Mouse (Mus musculus): ENCODE measurements at regions not wholly inside any gene's neighbourhood (a gene's known extent, or its start where the extent isn't known, plus 50 kb on each side); places are given as distances from the start of the nearest gene placed in this dataset.
A peak's percentile ranks its signal among the peaks of the same experiment; 100 is the strongest.

- WGBS: 44% methylated on average over 6 of the region's 6 CpGs
- peak; percentile 85 for ATAC-seq (ENCODE audit: low FRiP score, low read depth)
These were observed 535.6 kb downstream of the Basp1 start for GRCm38 (mm10) chr15:24877711-24878598.

GRCm38 (mm10) chr15:24876157-24876731 lies 537.3 kb downstream of the Basp1 start:
- Histone ChIP-seq H3K27ac (replicated peaks) (peak overlapping the region; percentile 30; the same call in 1 of the 2 replicates), H3K4me1 (peaks cover 4% of the 10 kb centered on the region; the same call in 1 of the 2 replicates), H3K4me2 (replicated peaks) (no peak overlapping the region), H3K36me3 (no peaks in the 10 kb centered on the region), H3K9me3 (no peaks in the 10 kb centered on the region), H3K4me3 (no peak overlapping the region), H3K9ac (replicated peaks) (no peak overlapping the region), H3K27me3 (no peaks in the 10 kb centered on the region)
- WGBS: 78% methylated on average over 5 of the region's 5 CpGs
- ATAC-seq (ENCODE audit: low FRiP score, low read depth): no peak

More at GRCm38 (mm10) chr15:24877711-24878598, 535.6 kb downstream of the Basp1 start:
- peak overlapping the region; percentile 81 for H3K27ac ChIP-seq (replicated peaks)
- H3K9ac ChIP-seq (replicated peaks): no peak overlapping the region
- no peak overlapping the region for H3K4me2 ChIP-seq (replicated peaks)
- H3K9me3 ChIP-seq: no peaks in the 10 kb centered on the region
- H3K4me1 ChIP-seq: peaks cover 4% of the 10 kb centered on the region; the same call in 1 of the 2 replicates
- H3K27me3 ChIP-seq: no peaks in the 10 kb centered on the region
- no peaks in the 10 kb centered on the region for H3K36me3 ChIP-seq
- H3K4me3 ChIP-seq: no peak overlapping the region

- H3K4me3 ChIP-seq: no peak overlapping the region
- 87% methylated on average over 2 of the region's 2 CpGs for WGBS
- no peaks in the 10 kb centered on the region for H3K9me3 ChIP-seq
- ATAC-seq (ENCODE audit: low FRiP score, low read depth): no peak
- H3K27me3 ChIP-seq: no peaks in the 10 kb centered on the region
- H3K27ac ChIP-seq (replicated peaks): no peak overlapping the region
- no peak overlapping the region for H3K9ac ChIP-seq (replicated peaks)
- no peaks in the 10 kb centered on the region for H3K4me1 ChIP-seq
- no peak overlapping the region for H3K4me2 ChIP-seq (replicated peaks)
- H3K36me3 ChIP-seq: no peaks in the 10 kb centered on the region
These were observed 573.3 kb downstream of the Basp1 start for GRCm38 (mm10) chr15:24840271-24840670.

GRCm38 (mm10) chr15:24838390-24838789 lies 575.2 kb downstream of the Basp1 start:
- Histone ChIP-seq H3K27ac (replicated peaks) (no peak overlapping the region), H3K9me3 (no peaks in the 10 kb centered on the region), H3K4me1 (no peaks in the 10 kb centered on the region), H3K4me3 (no peak overlapping the region), H3K9ac (replicated peaks) (no peak overlapping the region), H3K27me3 (no peaks in the 10 kb centered on the region), H3K4me2 (replicated peaks) (no peak overlapping the region), H3K36me3 (no peaks in the 10 kb centered on the region)
- WGBS: 88% methylated on average over 7 of the region's 7 CpGs
- ATAC-seq (ENCODE audit: low FRiP score, low read depth): no peak

GRCm38 (mm10) chr15:24827881-24828280 lies 585.7 kb downstream of the Basp1 start:
- H3K36me3 ChIP-seq: no peaks in the 10 kb centered on the region
- H3K9me3 ChIP-seq: no peaks in the 10 kb centered on the region
- H3K4me2 ChIP-seq (replicated peaks): no peak overlapping the region
- no peak overlapping the region for H3K27ac ChIP-seq (replicated peaks)
- no peak overlapping the region for H3K9ac ChIP-seq (replicated peaks)
- no peak for ATAC-seq (ENCODE audit: low FRiP score, low read depth)
- H3K4me3 ChIP-seq: no peak overlapping the region
- 89% methylated on average over 1 of the region's 1 CpGs for WGBS
- H3K4me1 ChIP-seq: no peaks in the 10 kb centered on the region
- H3K27me3 ChIP-seq: no peaks in the 10 kb centered on the region

- Histone ChIP-seq H3K9me3 (no peaks in the 10 kb centered on the region), H3K4me3 (no peak overlapping the region), H3K36me3 (no peaks in the 10 kb centered on the region), H3K4me1 (no peaks in the 10 kb centered on the region), H3K27me3 (no peaks in the 10 kb centered on the region), H3K4me2 (replicated peaks) (no peak overlapping the region), H3K27ac (replicated peaks) (no peak overlapping the region), H3K9ac (replicated peaks) (no peak overlapping the region)
- ATAC-seq (ENCODE audit: low FRiP score, low read depth): no peak
These were observed 586.3 kb downstream of the Basp1 start for GRCm38 (mm10) chr15:24827259-24827658.

- Histone ChIP-seq H3K4me3 (no peak overlapping the region), H3K9ac (replicated peaks) (no peak overlapping the region), H3K27me3 (no peaks in the 10 kb centered on the region), H3K4me1 (no peaks in the 10 kb centered on the region), H3K9me3 (no peaks in the 10 kb centered on the region), H3K27ac (replicated peaks) (no peak overlapping the region), H3K4me2 (replicated peaks) (no peak overlapping the region), H3K36me3 (no peaks in the 10 kb centered on the region)
- 64% methylated on average over 1 of the region's 1 CpGs for WGBS
- no peak for ATAC-seq (ENCODE audit: low FRiP score, low read depth)
These were observed 616.7 kb downstream of the Basp1 start for GRCm38 (mm10) chr15:24796836-24797235.

- ATAC-seq (ENCODE audit: low FRiP score, low read depth): no peak
- H3K9me3 ChIP-seq: no peaks in the 10 kb centered on the region
- H3K27me3 ChIP-seq: no peaks in the 10 kb centered on the region
- H3K27ac ChIP-seq (replicated peaks): no peak overlapping the region
- H3K4me1 ChIP-seq: no peaks in the 10 kb centered on the region
- no peak overlapping the region for H3K4me2 ChIP-seq (replicated peaks)
- H3K4me3 ChIP-seq: no peak overlapping the region
- H3K36me3 ChIP-seq: no peaks in the 10 kb centered on the region
- 85% methylated on average over 4 of the region's 4 CpGs for WGBS
- no peak overlapping the region for H3K9ac ChIP-seq (replicated peaks)
These were observed 620.2 kb downstream of the Basp1 start for GRCm38 (mm10) chr15:24793381-24793780.

- ATAC-seq (ENCODE audit: low FRiP score, low read depth): no peak
- Histone ChIP-seq H3K27me3 (no peaks in the 10 kb centered on the region), H3K9ac (replicated peaks) (no peak overlapping the region), H3K27ac (replicated peaks) (no peak overlapping the region), H3K4me2 (replicated peaks) (no peak overlapping the region), H3K4me3 (no peak overlapping the region), H3K36me3 (no peaks in the 10 kb centered on the region), H3K9me3 (no peaks in the 10 kb centered on the region), H3K4me1 (no peaks in the 10 kb centered on the region)
- WGBS: 72% methylated on average over 3 of the region's 3 CpGs
These were observed 627.2 kb downstream of the Basp1 start for GRCm38 (mm10) chr15:24786336-24786735.

- Histone ChIP-seq H3K36me3 (no peaks in the 10 kb centered on the region), H3K27me3 (no peaks in the 10 kb centered on the region), H3K27ac (replicated peaks) (no peak overlapping the region), H3K9ac (replicated peaks) (no peak overlapping the region), H3K9me3 (no peaks in the 10 kb centered on the region), H3K4me1 (no peaks in the 10 kb centered on the region), H3K4me3 (no peak overlapping the region), H3K4me2 (replicated peaks) (no peak overlapping the region)
- 79% methylated on average over 1 of the region's 1 CpGs for WGBS
- ATAC-seq (ENCODE audit: low FRiP score, low read depth): no peak
These were observed 635.3 kb downstream of the Basp1 start for GRCm38 (mm10) chr15:24778234-24778633.

GRCm38 (mm10) chr15:24751480-24752157 lies 661.9 kb downstream of the Basp1 start:
- Histone ChIP-seq H3K36me3 (no peaks in the 10 kb centered on the region), H3K9ac (replicated peaks) (no peak overlapping the region), H3K4me1 (0 out of 2 replicates have a peak, but pooled peaks cover 5% of the 10 kb centered on the region), H3K27ac (replicated peaks) (no peak overlapping the region), H3K9me3 (no peaks in the 10 kb centered on the region), H3K4me3 (no peak overlapping the region), H3K4me2 (replicated peaks) (no peak overlapping the region), H3K27me3 (no peaks in the 10 kb centered on the region)
- no peak for ATAC-seq (ENCODE audit: low FRiP score, low read depth)
- WGBS: 9% methylated on average over 2 of the region's 2 CpGs

- Histone ChIP-seq H3K4me2 (replicated peaks) (no peak overlapping the region), H3K9ac (replicated peaks) (no peak overlapping the region), H3K36me3 (no peaks in the 10 kb centered on the region), H3K4me1 (no peaks in the 10 kb centered on the region), H3K27me3 (no peaks in the 10 kb centered on the region), H3K4me3 (no peak overlapping the region), H3K9me3 (no peaks in the 10 kb centered on the region), H3K27ac (replicated peaks) (no peak overlapping the region)
- WGBS: 56% methylated on average over 6 of the region's 6 CpGs
- peak; percentile 78 for ATAC-seq (ENCODE audit: low FRiP score, low read depth)
These were observed 670.3 kb downstream of the Basp1 start for GRCm38 (mm10) chr15:24743240-24743639.

Measured in midbrain, embryonic 12.5 days (tissue).